Mouse (Mus musculus) CH12.LX (cell line): Measurements from ENCODE around the gene Lbp. TPM values are rescaled to one million over a fixed set of nuclear protein-coding genes. Genes with fewer than 3 reads are reported as not detected.

Source experiments
- DNase-seq: peaks from one replicate; pipeline ENCODE4 v3.0.0-alpha.2; 2013; ENCODE audit errors: extremely low read depth
- H3K27ac ChIP-seq: 2 replicates; pipeline ENCODE4 v1.5.1; 2012; ENCODE audit warnings: low read depth, mild to moderate bottlenecking, control low read depth, moderate library complexity; ENCODE audit not compliant: insufficient read depth
- H3K27me3 ChIP-seq: replicated peaks from 2 replicates; pipeline ENCODE3; 2012; ENCODE audit warnings: inconsistent platforms
- H3K36me3 ChIP-seq, 2 experiments: replicated peaks in 1 of 2; 2 replicates each; pipeline versions ENCODE3 to v1.6.1; 2012; ENCODE audit warnings: inconsistent platforms in 1 of 2, low read length in 1 of 2, mild to moderate bottlenecking in 1 of 2, mixed read lengths in 1 of 2, moderate library complexity in 1 of 2; ENCODE audit not compliant: control insufficient read depth in 1 of 2, insufficient read depth in 1 of 2
- H3K4me1 ChIP-seq, 2 experiments: 2 replicates each; pipeline ENCODE4 v1.6.1; 2012; ENCODE audit warnings: inconsistent platforms in 1 of 2, moderate library complexity in 1 of 2; ENCODE audit not compliant: insufficient read depth in 2 of 2, control insufficient read depth in 1 of 2
- H3K4me2 ChIP-seq: 2 replicates; pipeline ENCODE4 v1.6.1; 2012; ENCODE audit warnings: low read depth, mild to moderate bottlenecking, control low read depth; ENCODE audit not compliant: poor library complexity, insufficient read depth, severe bottlenecking
- H3K4me3 ChIP-seq, 3 experiments: fragments of 150-350 bp in 1 of 3; sonication (generic) in 1 of 3; replicated peaks in 1 of 3; 2 replicates each; pipeline versions ENCODE3 to v1.5.1; 2011 to 2012; ENCODE audit warnings: low read depth in 2 of 3, low read length in 2 of 3, mild to moderate bottlenecking in 2 of 3, moderate library complexity in 2 of 3, control low read depth in 1 of 3, improper control_type of control experiment in 1 of 3, inconsistent platforms in 1 of 3, mixed read lengths in 1 of 3; ENCODE audit not compliant: poor library complexity in 1 of 3
- H3K79me2 ChIP-seq: replicated peaks from 2 replicates; pipeline ENCODE4 v1.6.1; 2012; ENCODE audit warnings: mild to moderate bottlenecking, moderate library complexity; ENCODE audit not compliant: control insufficient read depth, poor library complexity, insufficient read depth, severe bottlenecking; ENCODE audit errors: extremely low read depth
- H3K9ac ChIP-seq: 2 replicates; pipeline ENCODE4 v1.6.1; 2012; ENCODE audit warnings: low read depth, mild to moderate bottlenecking, control low read depth, moderate library complexity; ENCODE audit not compliant: insufficient read depth
- H3K9me3 ChIP-seq: replicated peaks from 2 replicates; pipeline ENCODE3; 2012; ENCODE audit warnings: low read length, inconsistent platforms, mixed read lengths
- CHD1 ChIP-seq: IDR thresholded peaks from 2 replicates; pipeline ENCODE4 v1.6.1; 2012; ENCODE audit warnings: low read depth, low read length, improper control_type of control experiment, inconsistent platforms
- CHD2 ChIP-seq: IDR thresholded peaks from 2 replicates; pipeline ENCODE4 v1.6.1; 2011; ENCODE audit warnings: low read length, improper control_type of control experiment
- CTCF ChIP-seq, 2 experiments: IDR thresholded peaks in 1 of 2; conservative IDR thresholded peaks in 1 of 2; 2 replicates each; pipeline ENCODE4 v1.5.1; 2011 to 2012; ENCODE audit warnings: low read depth in 2 of 2, low read length in 2 of 2, improper control_type of control experiment in 1 of 2, inconsistent platforms in 1 of 2, mild to moderate bottlenecking in 1 of 2, moderate library complexity in 1 of 2
- E2F4 ChIP-seq: IDR thresholded peaks from 2 replicates; pipeline ENCODE4 v1.6.1; 2011; ENCODE audit warnings: low read depth, low read length, improper control_type of control experiment; ENCODE audit not compliant: insufficient replicate concordance
- EP300 ChIP-seq: IDR thresholded peaks from 2 replicates; pipeline ENCODE4 v1.6.1; 2011; ENCODE audit warnings: low read length, improper control_type of control experiment
- ETS1 ChIP-seq: conservative IDR thresholded peaks from 2 replicates; pipeline ENCODE4 v1.6.1; 2012; ENCODE audit warnings: low read depth, mild to moderate bottlenecking, inconsistent platforms, low read length, improper control_type of control experiment, moderate library complexity
- GABPA ChIP-seq: IDR thresholded peaks from 2 replicates; pipeline ENCODE4 v1.6.1; 2012; ENCODE audit warnings: low read depth, low read length, improper control_type of control experiment, inconsistent platforms; ENCODE audit not compliant: insufficient replicate concordance
- IRF4 ChIP-seq: IDR thresholded peaks from 2 replicates; pipeline ENCODE4 v1.6.1; 2014; ENCODE audit warnings: low read depth, mild to moderate bottlenecking, inconsistent platforms, low read length, improper control_type of control experiment
- JUND ChIP-seq: conservative IDR thresholded peaks from 2 replicates; pipeline ENCODE4 v1.6.1; 2011; ENCODE audit warnings: low read depth, low read length, improper control_type of control experiment
- MAX ChIP-seq: IDR thresholded peaks from 2 replicates; pipeline ENCODE4 v1.6.1; 2011; ENCODE audit warnings: low read length, improper control_type of control experiment
- MEF2A ChIP-seq: IDR thresholded peaks from 2 replicates; pipeline ENCODE4 v1.6.1; 2014; ENCODE audit warnings: low read depth, mild to moderate bottlenecking, inconsistent platforms, low read length, improper control_type of control experiment, borderline replicate concordance
- MXI1 ChIP-seq: IDR thresholded peaks from 2 replicates; pipeline ENCODE4 v1.6.1; 2011; ENCODE audit warnings: mild to moderate bottlenecking, low read depth, low read length, improper control_type of control experiment
- NELFE ChIP-seq: IDR thresholded peaks from 2 replicates; pipeline ENCODE4 v1.6.1; 2011; ENCODE audit warnings: low read depth, low read length, improper control_type of control experiment
- NRF1 ChIP-seq: IDR thresholded peaks from 2 replicates; pipeline ENCODE4 v1.6.1; 2014; ENCODE audit warnings: low read depth, mild to moderate bottlenecking, inconsistent platforms, low read length, improper control_type of control experiment, moderate library complexity
- PAX5 ChIP-seq: IDR thresholded peaks from 2 replicates; pipeline ENCODE4 v1.6.1; 2012; ENCODE audit warnings: low read length, inconsistent platforms, mixed read lengths
- POLR2AphosphoS2 ChIP-seq: IDR thresholded peaks from 2 replicates; pipeline ENCODE4 v1.6.1; 2011; ENCODE audit warnings: low read depth, low read length, improper control_type of control experiment
- RCOR1 ChIP-seq: conservative IDR thresholded peaks from 2 replicates; pipeline ENCODE4 v1.6.1; 2012; ENCODE audit warnings: low read depth, mild to moderate bottlenecking, inconsistent platforms, low read length, improper control_type of control experiment
- SIN3A ChIP-seq: IDR thresholded peaks from 2 replicates; pipeline ENCODE4 v1.6.1; 2012; ENCODE audit warnings: low read length, improper control_type of control experiment, inconsistent platforms
- SMC3 ChIP-seq: IDR thresholded peaks from 2 replicates; pipeline ENCODE4 v1.6.1; 2011; ENCODE audit warnings: low read depth, low read length, improper control_type of control experiment
- TBP ChIP-seq: conservative IDR thresholded peaks from 2 replicates; pipeline ENCODE4 v1.6.1; 2011; ENCODE audit warnings: low read depth, low read length, improper control_type of control experiment
- TCF12 ChIP-seq: IDR thresholded peaks from 2 replicates; pipeline ENCODE4 v1.6.1; 2014; ENCODE audit warnings: low read depth, mild to moderate bottlenecking, inconsistent platforms, low read length, improper control_type of control experiment
- USF1 ChIP-seq: IDR thresholded peaks from 2 replicates; pipeline ENCODE4 v1.6.1; 2014; ENCODE audit warnings: low read depth, mild to moderate bottlenecking, inconsistent platforms, low read length, improper control_type of control experiment
- ZKSCAN1 ChIP-seq: IDR thresholded peaks from 2 replicates; pipeline ENCODE4 v1.6.1; 2012; ENCODE audit warnings: low read depth, inconsistent platforms, low read length, improper control_type of control experiment, borderline replicate concordance
- dilution Hi-C: fragments of 300-500 bp; cut with MboI; formaldehyde crosslinking; loops from 2 replicates; pipeline ENCODE4 v1.14.3; 2020; ENCODE audit warnings: low sequenced_read_pairs; ENCODE audit not compliant: extremely low pct_unique_long_range_greater_than_20kb, extremely low pct_ligation_motif_present
- in situ Hi-C: fragments of 300-500 bp; cut with MboI; formaldehyde crosslinking; loops from 3 replicates; pipeline ENCODE4 v1.14.3; 2019; ENCODE audit warnings: low sequenced_read_pairs, low pct_ligation_motif_present, low pct_unique_long_range_greater_than_20kb, mixed read lengths
- polyA plus RNA-seq: library from polyadenylated mRNA; unstranded; fragments of >175 nt; gene quantifications from 2 replicates; pipeline ENCODE4 v1.2.1, GENCODE M21; 2012; ENCODE audit warnings: low read depth; ENCODE audit not compliant: insufficient read length
- total RNA-seq, 2 experiments: library from RNA; depleted of rRNA; stranded (reverse); fragments of 300-350 nt in 1 of 2; fragments of >200 nt in 1 of 2; gene quantifications; 2 replicates each; pipeline ENCODE4 v1.2.3; 2012 to 2014

The Lbp gene
- total and polyA plus RNA-seq, 3 experiments: 0.04 to 0.27 TPM; not detected in 1

DNA sequence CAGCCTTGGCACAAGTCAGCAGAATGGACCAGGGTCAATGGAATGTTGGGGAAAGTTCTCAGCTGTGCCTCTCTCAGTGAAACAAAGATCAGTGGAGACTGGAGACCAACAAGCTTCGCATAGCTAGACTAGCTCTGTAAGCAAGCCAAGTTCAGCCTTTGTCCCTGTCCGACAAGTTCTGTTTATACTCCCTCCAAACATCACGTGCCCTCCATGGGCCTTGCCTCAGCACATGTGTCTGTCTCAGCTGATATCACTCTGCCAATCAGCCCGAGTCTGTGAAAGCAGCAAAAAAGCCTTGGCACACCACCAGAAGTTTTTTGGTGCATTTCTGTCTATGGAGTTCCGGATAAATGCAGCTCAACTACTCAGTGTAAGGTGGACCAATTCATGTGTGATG lies 66.8 kb downstream of the Lbp start:
- dilution Hi-C loops (no loop called here), in situ Hi-C loops (loop anchor here (25.0 kb wide), 1 partner anchor 264 kb away; no protein-coding TSS in a partner anchor)
- Histone ChIP-seq H3K36me3 (no peaks in the 10 kb centered on the region), H3K9me3 (no peaks in the 10 kb centered on the region), H3K27me3 (no peaks in the 10 kb centered on the region), H3K4me3 (no peak overlapping the region), H3K79me2 (no peaks in the 10 kb centered on the region), H3K9ac (no peak overlapping the region), H3K4me2 (no peak overlapping the region), H3K4me1 (peaks cover 0 to 3% of the 10 kb centered on the region in 2 experiments; a peak in 1 of 4 replicates), H3K27ac (no peak overlapping the region)
- TF ChIP-seq CHD2 (no peak), PAX5 (no peak), GABPA (no peak), JUND (no peak)
- no peak for DNase-seq

DNA sequence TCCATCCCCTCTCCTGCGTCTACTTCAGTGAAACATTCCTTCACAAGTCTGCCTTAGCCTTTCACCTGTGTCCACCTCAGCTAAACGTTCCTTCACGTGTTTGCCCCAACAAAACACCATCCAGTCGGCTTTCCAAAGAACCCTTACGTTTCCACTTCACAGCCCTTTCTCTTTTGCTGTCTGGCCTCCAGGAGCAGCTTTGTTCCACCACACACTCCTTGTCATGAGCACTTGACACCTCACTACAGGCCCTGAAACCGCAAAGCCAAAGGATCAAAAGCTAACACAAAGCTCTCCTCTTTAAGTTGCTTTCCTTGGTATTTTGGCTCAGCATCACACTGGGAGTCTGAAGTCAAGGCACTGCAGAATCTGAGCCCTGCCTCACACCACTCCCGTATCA lies 67.2 kb downstream of the Lbp start:
- Histone ChIP-seq H3K4me3 (no peak overlapping the region), H3K27ac (no peak overlapping the region)
- dilution Hi-C loops: no loop called here

GRCm38 (mm10) chr2:158375443-158376122 lies 69.3 kb downstream of the Lbp start, which contains the start of gene Snhg11:
Snhg11 (plus strand) TSS chr2:158375638.
- no peak for TF ChIP-seq CHD2
- TF ChIP-seq CTCF (conservative IDR thresholded peaks at IDR 0.05 in 1 of 2, IDR thresholded peaks at IDR 0.05 in 1 of 2; ENCODE audit: low read depth in 2 of 2, low read length in 2 of 2): 0 out of 4 replicates have a peak, but pooled peaks of 1 of the 2 experiments have one; percentile 16
- peak; percentile 75 for TF ChIP-seq NRF1
- dilution Hi-C loops: no loop called here
- Histone ChIP-seq H3K4me1 (peaks cover 4 to 10% of the 10 kb centered on the region in 2 experiments; a peak in 3 of 4 replicates), H3K4me2 (no peak within 1 kb of the TSS), H3K79me2 (no peaks in the 10 kb centered on the region), H3K27ac (no peak within 1 kb of the TSS), H3K9me3 (no peaks in the 10 kb centered on the region), H3K9ac (no peak within 1 kb of the TSS), H3K4me3 (no peak within 1 kb of the TSS), H3K36me3 (no peaks in the 10 kb centered on the region), H3K27me3 (peaks cover 2% of the 10 kb centered on the region)
- in situ Hi-C loops: no loop called here
- DNase-seq: no peak

More for the DNA sequence above, 67.2 kb downstream of the Lbp start:
- peaks cover 0 to 3% of the 10 kb centered on the region in 2 experiments; a peak in 1 of 4 replicates for H3K4me1 ChIP-seq
- TF ChIP-seq ETS1 (no peak), NELFE (no peak), MEF2A (no peak), MXI1 (no peak), CHD1 (no peak), E2F4 (no peak), SMC3 (no peak), MAX (no peak), TBP (no peak), EP300 (no peak), RCOR1 (no peak), TCF12 (no peak), USF1 (no peak), GABPA (no peak), SIN3A (no peak), POLR2AphosphoS2 (no peak), ZKSCAN1 (no peak), IRF4 (no peak)
- in situ Hi-C loops: loop anchor here (25.0 kb wide), 1 partner anchor 264 kb away; no protein-coding TSS in a partner anchor
- no peak overlapping the region for H3K9ac ChIP-seq
- H3K79me2 ChIP-seq: no peaks in the 10 kb centered on the region
- no peak overlapping the region for H3K4me2 ChIP-seq
- no peaks in the 10 kb centered on the region for H3K36me3 ChIP-seq
- no peak for DNase-seq
- no peaks in the 10 kb centered on the region for H3K9me3 ChIP-seq
- H3K27me3 ChIP-seq: peaks cover 1% of the 10 kb centered on the region
